ENCODE assay signal across 12 mouse cellular contexts in the genomic region with DNA sequence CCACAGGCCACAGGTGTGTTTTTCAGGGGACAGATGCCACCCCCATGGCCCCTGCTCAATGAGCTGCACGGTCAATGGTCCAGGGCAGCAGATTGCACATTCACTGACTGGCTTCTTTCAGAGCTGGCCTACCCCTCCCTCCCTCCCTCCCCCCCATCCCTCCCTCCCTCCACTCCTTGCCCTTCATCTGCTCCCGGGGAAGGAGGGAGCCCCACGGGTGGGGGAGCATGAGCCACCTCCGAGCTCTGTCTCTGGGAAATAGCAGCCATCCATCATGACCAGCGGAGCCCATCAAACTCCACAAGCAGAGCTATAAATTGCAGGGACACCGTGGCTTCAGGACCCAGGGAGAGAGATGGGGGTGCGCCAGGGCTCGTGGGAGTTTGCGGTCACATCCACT. TPM values are rescaled to one million over a fixed set of nuclear protein-coding genes. Genes with fewer than 3 reads are reported as not detected.
DNase-seq lines count a peak whose midpoint lies in the region; ATAC-seq lines count a peak whose summit lies in the region.
"Had no signal": no experiment of that assay in that cellular context is flagged by ENCODE, and none has a peak within 500 bp of the region (broad histone marks: within the 10 kb centered on the region; RNA-seq: fewer than 3 reads in every experiment).

No protein-coding gene starts in this region.

- no peak overlapping the region for H3K9ac ChIP-seq in hindbrain, embryonic 11.5 days (ENCODE audit: low read depth, low read length)
- H3K9ac ChIP-seq in hindbrain, embryonic 12.5 days, result no peak overlapping the region

- peak; percentile 31 for DNase-seq in hindbrain, embryonic 11.5 days (ENCODE audit: low spot score)
- no peak for DNase-seq in hindbrain, embryonic 10.5 days (ENCODE audit: low spot score)
- DNase-seq in limb, embryonic 10.5 days (ENCODE audit: low spot score), result peak; percentile 43
- DNase-seq in neural tube, embryonic 10.5 days (ENCODE audit: extremely low spot score, low spot score), result peak; percentile 27
- no peak for DNase-seq in testis, postnatal 10 days (ENCODE audit: low spot score)
- no peak for DNase-seq in adrenal gland, postnatal 4 days (ENCODE audit: low spot score in 2 of 2)
- DNase-seq: cerebellum, adult 11-12 months; layer of hippocampus, adult 9-11 months; thymus, postnatal 14 days had no signal

- peak; percentile 67 for ATAC-seq in hindbrain, embryonic 11.5 days (ENCODE audit: low FRiP score)
- peak; percentile 59 for ATAC-seq in hindbrain, embryonic 12.5 days (ENCODE audit: low FRiP score)
- ATAC-seq: intestine, postnatal 0 days had no signal

- H3K9me3 ChIP-seq in hindbrain, embryonic 11.5 days (ENCODE audit: control insufficient read depth, low read length), result no peaks in the 10 kb centered on the region
- H3K9me3 ChIP-seq in hindbrain, embryonic 10.5 days, result no peaks in the 10 kb centered on the region
- no peaks in the 10 kb centered on the region for H3K9me3 ChIP-seq in hindbrain, embryonic 12.5 days (replicated peaks)
- no peaks in the 10 kb centered on the region for H3K9me3 ChIP-seq in limb, embryonic 10.5 days (replicated peaks)

- no peaks in the 10 kb centered on the region for H3K36me3 ChIP-seq in hindbrain, embryonic 11.5 days (ENCODE audit: control insufficient read depth, insufficient read depth, low read length)
- H3K36me3 ChIP-seq in hindbrain, embryonic 10.5 days, result peaks cover 75% of the 10 kb centered on the region
- H3K36me3 ChIP-seq in hindbrain, embryonic 12.5 days, result peaks cover 41% of the 10 kb centered on the region
- no peaks in the 10 kb centered on the region for H3K36me3 ChIP-seq in limb, embryonic 10.5 days

- 40% methylated on average over 8 of the region's 9 CpGs for WGBS in hindbrain, embryonic 11.5 days
- WGBS in hindbrain, embryonic 10.5 days, result 52% methylated on average over 9 of the region's 9 CpGs
- WGBS in hindbrain, embryonic 12.5 days, result 22% methylated on average over 9 of the region's 9 CpGs
- WGBS in limb, embryonic 10.5 days, result 32% methylated on average over 9 of the region's 9 CpGs

- no peak overlapping the region for H3K4me3 ChIP-seq in hindbrain, embryonic 11.5 days (ENCODE audit: low read depth, low read length)
- no peak overlapping the region for H3K4me3 ChIP-seq in hindbrain, embryonic 10.5 days
- no peak overlapping the region for H3K4me3 ChIP-seq in hindbrain, embryonic 12.5 days
- H3K4me3 ChIP-seq in limb, embryonic 10.5 days, result no peak overlapping the region

- no peaks in the 10 kb centered on the region for H3K27me3 ChIP-seq in hindbrain, embryonic 11.5 days (ENCODE audit: control insufficient read depth, insufficient read depth, low read length)
- H3K27me3 ChIP-seq in hindbrain, embryonic 10.5 days (ENCODE audit: insufficient read depth, poor library complexity, severe bottlenecking), result peaks cover 14% of the 10 kb centered on the region
- no peaks in the 10 kb centered on the region for H3K27me3 ChIP-seq in hindbrain, embryonic 12.5 days
- no peaks in the 10 kb centered on the region for H3K27me3 ChIP-seq in limb, embryonic 10.5 days (ENCODE audit: low read depth, poor library complexity, severe bottlenecking)

- peaks cover 11% of the 10 kb centered on the region for H3K4me1 ChIP-seq in hindbrain, embryonic 11.5 days (replicated peaks; ENCODE audit: control insufficient read depth, insufficient read depth, low read length)
- peaks cover 51% of the 10 kb centered on the region for H3K4me1 ChIP-seq in hindbrain, embryonic 10.5 days (replicated peaks)
- H3K4me1 ChIP-seq in hindbrain, embryonic 12.5 days, result peaks cover 53% of the 10 kb centered on the region
- peaks cover 55% of the 10 kb centered on the region for H3K4me1 ChIP-seq in limb, embryonic 10.5 days

- peak overlapping the region; percentile 70 for H3K27ac ChIP-seq in hindbrain, embryonic 11.5 days (ENCODE audit: low read depth, low read length)
- no peak overlapping the region for H3K27ac ChIP-seq in hindbrain, embryonic 10.5 days
- H3K27ac ChIP-seq in hindbrain, embryonic 12.5 days, result peak overlapping the region; percentile 60
- H3K27ac ChIP-seq in limb, embryonic 10.5 days, result 0 out of 2 replicates have a peak overlapping the region, but pooled peaks have one; percentile 28

- no peak overlapping the region for H3K4me2 ChIP-seq in hindbrain, embryonic 11.5 days (replicated peaks; ENCODE audit: low read depth, low read length)
- no peak overlapping the region for H3K4me2 ChIP-seq in hindbrain, embryonic 12.5 days (replicated peaks)

RNA-seq across cellular contexts. Expression of gene Mgat5b, which starts 16.7 kb away (rescaled TPM):
- polyA plus RNA-seq in hindbrain, embryonic 11.5 days (2014; fragmentation: Nextera tagmentation; extraction: Ambion mirVana), result 5.7 and 6.6 TPM in 2 replicates
- 6.3 and 12.8 TPM in 2 replicates for polyA plus RNA-seq in hindbrain, embryonic 10.5 days (2016; fragmentation: Nextera tagmentation; extraction: Ambion mirVana)
- polyA plus RNA-seq in hindbrain, embryonic 12.5 days (2016; fragmentation: Nextera tagmentation; extraction: Ambion mirVana), result 23.8 TPM in 2 replicates
- polyA plus RNA-seq in limb, embryonic 10.5 days (2016; fragmentation: Nextera tagmentation; extraction: Ambion mirVana), result 1.1 and 1.4 TPM in 2 replicates
- 1 to 10 TPM; 4.1 to 4.5 TPM for total RNA-seq in adrenal gland, postnatal 4 days (2021)
- polyA plus RNA-seq: liver, embryonic 16.5 days had no signal

Comparison
In these comparisons a context has a peak if more than half of its experiments do, and no peak if none do; other contexts are left out.
1. DNase-seq: peak in hindbrain, embryonic 11.5 days (single experiment), limb, embryonic 10.5 days (single experiment) and neural tube, embryonic 10.5 days (single experiment); none in hindbrain, embryonic 10.5 days (single experiment), testis, postnatal 10 days (single experiment) and adrenal gland, postnatal 4 days (0 of 2).